18 mouse cellular contexts compared by ENCODE assay signal in the genomic region with DNA sequence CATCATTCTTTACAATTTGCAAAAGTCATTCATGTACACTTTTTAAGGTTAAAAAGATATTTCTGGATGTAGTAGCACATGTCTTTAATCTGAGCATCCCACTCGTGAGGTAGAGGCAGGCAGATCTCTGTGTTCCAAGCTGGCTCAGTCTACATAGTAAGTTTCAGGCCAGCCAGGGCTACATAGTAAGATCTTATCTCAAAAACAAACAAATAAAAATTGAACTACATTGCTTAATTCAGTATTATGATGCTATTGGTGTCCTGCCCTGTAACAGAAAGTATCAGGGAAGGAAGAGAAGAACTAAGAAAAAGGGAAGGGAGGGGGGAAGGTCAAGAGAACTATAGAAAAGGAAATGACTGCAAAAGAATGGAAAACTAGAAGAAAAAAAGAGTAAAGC.
"Had no signal": no experiment of that assay in that cellular context is flagged by ENCODE, and none has a peak within 500 bp of the region (broad histone marks: within the 10 kb centered on the region; RNA-seq: fewer than 3 reads in every experiment).

No protein-coding gene starts in this region.

- H3K4me2 ChIP-seq: limb, embryonic 12.5 days; limb, embryonic 15.5 days; lung, embryonic 15.5 days; midbrain, embryonic 13.5 days; neural tube, embryonic 13.5 days; stomach, embryonic 15.5 days had no signal

- H3K27ac ChIP-seq: limb, embryonic 12.5 days; limb, embryonic 15.5 days; liver, embryonic 14.5 days; lung, embryonic 15.5 days; midbrain, embryonic 10.5 days; midbrain, embryonic 13.5 days; neural tube, embryonic 13.5 days; stomach, embryonic 15.5 days had no signal

- H3K9ac ChIP-seq: limb, embryonic 12.5 days; limb, embryonic 15.5 days; liver, embryonic 14.5 days; lung, embryonic 15.5 days; midbrain, embryonic 13.5 days; neural tube, embryonic 13.5 days; stomach, embryonic 15.5 days had no signal

- H3K4me1 ChIP-seq: stomach, embryonic 15.5 days had no signal

- H3K9me3 ChIP-seq: limb, embryonic 12.5 days; limb, embryonic 15.5 days; lung, embryonic 15.5 days; megakaryocyte, embryonic 14.5 days; midbrain, embryonic 10.5 days; midbrain, embryonic 13.5 days; neural tube, embryonic 13.5 days; stomach, embryonic 15.5 days had no signal

- DNase-seq: left cerebral cortex, postnatal 4 days; lung, adult 18-20 months; lung, postnatal 10 days; lung, postnatal 36 days; right cerebral cortex, postnatal 25 days; spleen, adult 18-20 months; thymus, postnatal 25 days had no signal

- H3K4me3 ChIP-seq: limb, embryonic 12.5 days; limb, embryonic 15.5 days; lung, embryonic 15.5 days; megakaryocyte, embryonic 14.5 days; midbrain, embryonic 10.5 days; midbrain, embryonic 13.5 days; myocyte; neural tube, embryonic 13.5 days; stomach, embryonic 15.5 days had no signal

- H3K27me3 ChIP-seq: limb, embryonic 12.5 days; limb, embryonic 15.5 days; lung, embryonic 15.5 days; megakaryocyte, embryonic 14.5 days; stomach, embryonic 15.5 days had no signal

- H3K36me3 ChIP-seq: limb, embryonic 12.5 days; limb, embryonic 15.5 days; lung, embryonic 15.5 days; midbrain, embryonic 10.5 days; midbrain, embryonic 13.5 days; neural tube, embryonic 13.5 days; stomach, embryonic 15.5 days had no signal

- ATAC-seq: midbrain, embryonic 16.5 days had no signal
